Mouse (Mus musculus) ovary, adult 18-20 months (tissue): ENCODE measurements around the gene Slc25a38.
A peak's percentile ranks its signal among the peaks of the same experiment; 100 is the strongest.
"Not testable (repeated sequence)": the region's sequence is repeated elsewhere in the genome, so short reads cannot be mapped to it uniquely, and the experiment has no call there.

Experiments used
- DNase-seq: peaks from one replicate; pipeline ENCODE4 v3.0.0; 2022; ENCODE audit warnings: low spot score, mixed read lengths

The Slc25a38 gene

GRCm38 (mm10) chr9:120101165-120101564, 9.0 kb upstream of the Slc25a38 start:
- no peak for DNase-seq

GRCm38 (mm10) chr9:120108953-120109352, 1.2 kb upstream of the Slc25a38 start:
- DNase-seq, result not testable (repeated sequence)

GRCm38 (mm10) chr9:120111156-120111945, 1.2 kb downstream of the Slc25a38 start:
- DNase-seq, result no peak

GRCm38 (mm10) chr9:120112472-120112871, 2.3 kb downstream of the Slc25a38 start:
- DNase-seq, result no peak

GRCm38 (mm10) chr9:120113456-120113855, 3.3 kb downstream of the Slc25a38 start:
- no peak for DNase-seq

- DNase-seq, result no peak
Observed at GRCm38 (mm10) chr9:120114051-120114788, 4.0 kb downstream of the Slc25a38 start.

GRCm38 (mm10) chr9:120114789-120115151, 4.6 kb downstream of the Slc25a38 start:
- DNase-seq, result no peak

- DNase-seq, result peak; percentile 69
Observed at GRCm38 (mm10) chr9:120115580-120115979, 5.4 kb downstream of the Slc25a38 start.

GRCm38 (mm10) chr9:120116184-120116624, 6.0 kb downstream of the Slc25a38 start:
- DNase-seq, result no peak

- no peak for DNase-seq
Observed at GRCm38 (mm10) chr9:120118212-120118611, 8.0 kb downstream of the Slc25a38 start.

- no peak for DNase-seq
Observed at GRCm38 (mm10) chr9:120120503-120120902, 10.3 kb downstream of the Slc25a38 start.

GRCm38 (mm10) chr9:120126868-120127267, 16.7 kb downstream of the Slc25a38 start:
- no peak for DNase-seq

GRCm38 (mm10) chr9:120127538-120128251, 17.5 kb downstream of the Slc25a38 start, which contains the start of gene Rpsa:
TSS of gene Rpsa (plus strand) at chr9:120127689.
- DNase-seq, result peak; percentile 97

- DNase-seq, result no peak
Observed at GRCm38 (mm10) chr9:120129276-120129675, 19.1 kb downstream of the Slc25a38 start.

- no peak for DNase-seq
Observed at GRCm38 (mm10) chr9:120131784-120132288, 21.7 kb downstream of the Slc25a38 start.

- DNase-seq, result no peak
Observed at GRCm38 (mm10) chr9:120132980-120133754, 23.0 kb downstream of the Slc25a38 start.

GRCm38 (mm10) chr9:120133755-120134475, 23.7 kb downstream of the Slc25a38 start:
- no peak for DNase-seq

GRCm38 (mm10) chr9:120134529-120135160, 24.5 kb downstream of the Slc25a38 start:
- DNase-seq, result no peak

GRCm38 (mm10) chr9:120135454-120135853, 25.3 kb downstream of the Slc25a38 start:
- DNase-seq, result no peak

GRCm38 (mm10) chr9:120140652-120141051, 30.5 kb downstream of the Slc25a38 start:
- peak; percentile 23 for DNase-seq
